Mouse (Mus musculus) G1E (cell line): ENCODE data around the gene Cdc14b. TPM values are rescaled to one million over a fixed set of nuclear protein-coding genes. Genes with fewer than 3 reads are reported as not detected.

Experiments
- ATAC-seq: 2 replicates; pipeline ENCODE4 v1.8.0; 2016; ENCODE audit warnings: mild to moderate bottlenecking; ENCODE audit not compliant: insufficient number of reproducible peaks, poor library complexity, low FRiP score, severe bottlenecking; ENCODE audit errors: extremely low read depth
- DNase-seq: peaks from one replicate; pipeline ENCODE4 v3.0.0; 2012; ENCODE audit warnings: low spot score
- H3K27me3 ChIP-seq: 2 replicates; pipeline ENCODE4 v1.6.1; 2012; ENCODE audit warnings: mild to moderate bottlenecking, low read length, inconsistent platforms; ENCODE audit not compliant: insufficient read depth
- H3K36me3 ChIP-seq: replicated peaks from 2 replicates; pipeline ENCODE3; 2012; ENCODE audit warnings: mild to moderate bottlenecking, inconsistent platforms
- H3K4me1 ChIP-seq: 2 replicates; pipeline ENCODE4 v1.6.1; 2012; ENCODE audit warnings: low read depth, low read length, inconsistent platforms, mixed read lengths; ENCODE audit not compliant: insufficient read depth
- H3K4me3 ChIP-seq: 2 replicates; pipeline ENCODE4 v1.5.1; 2012; ENCODE audit warnings: low read depth, mild to moderate bottlenecking, inconsistent platforms, low read length, moderate library complexity, mixed read lengths
- H3K9me3 ChIP-seq: replicated peaks from 2 replicates; pipeline ENCODE4 v1.6.1; 2012; ENCODE audit warnings: inconsistent platforms
- CTCF ChIP-seq: IDR thresholded peaks from 2 replicates; pipeline ENCODE4 v1.5.1; 2012; ENCODE audit warnings: low read depth, low read length, inconsistent platforms, mixed read lengths
- GATA1 ChIP-seq: IDR thresholded peaks from 2 replicates; pipeline ENCODE4 v1.6.1; 2012; ENCODE audit warnings: borderline replicate concordance, low read length, inconsistent platforms, mixed read lengths
- GATA2 ChIP-seq: IDR thresholded peaks from 2 replicates; pipeline ENCODE4 v1.6.1; 2012; ENCODE audit warnings: low read depth, low read length, inconsistent platforms, borderline replicate concordance
- POLR2AphosphoS5 ChIP-seq: IDR thresholded peaks from 2 replicates; pipeline ENCODE4 v1.6.1; 2012; ENCODE audit warnings: low read depth, low read length, inconsistent platforms; ENCODE audit not compliant: insufficient replicate concordance
- TAL1 ChIP-seq: conservative IDR thresholded peaks from 2 replicates; pipeline ENCODE4 v1.6.1; 2012; ENCODE audit warnings: low read depth, low read length, inconsistent platforms, mixed read lengths
- polyA plus RNA-seq: library from polyadenylated mRNA; stranded (reverse); fragments of >175 nt; gene quantifications from 2 replicates; pipeline ENCODE4 v1.2.3, GENCODE M21; 2012
- total RNA-seq, 2 experiments: library from RNA; stranded (forward) in 1 of 2; stranded (reverse) in 1 of 2; fragments of 200-1000 nt in 1 of 2; fragments of >200 nt in 1 of 2; fragmentation: Nextera tagmentation in 1 of 2; gene quantifications; 2 replicates each; pipeline ENCODE4 v1.2.3; 2014 to 2017

The Cdc14b gene
- total and polyA plus RNA-seq, 3 experiments, result 0.13 to 4.1 (median 2.3) TPM

- H3K4me1 ChIP-seq, result peaks cover 14% of the 10 kb centered on the region
- TF ChIP-seq CTCF, result no peak
- no peak for TF ChIP-seq TAL1
- no peak for TF ChIP-seq POLR2AphosphoS5
- TF ChIP-seq GATA2, result no peak
- TF ChIP-seq GATA1, result no peak
- ATAC-seq, result no peak
These were observed 21.4 kb downstream of the Cdc14b start for GRCm38 (mm10) chr13:64253697-64254096.

GRCm38 (mm10) chr13:64252147-64252546 lies 22.9 kb downstream of the Cdc14b start:
- H3K27me3 ChIP-seq, result peaks cover 3% of the 10 kb centered on the region; the same call in 1 of the 2 replicates
- H3K4me3 ChIP-seq, result no peak overlapping the region
- ATAC-seq (0 out of 2 replicates have a peak, but pooled peaks have one; percentile 9), DNase-seq (no peak)
- H3K36me3 ChIP-seq, result no peaks in the 10 kb centered on the region
- peaks cover 25% of the 10 kb centered on the region for H3K4me1 ChIP-seq
- no peaks in the 10 kb centered on the region for H3K9me3 ChIP-seq
- no peak for TF ChIP-seq CTCF
- TF ChIP-seq GATA2, result no peak
- no peak for TF ChIP-seq POLR2AphosphoS5
- TF ChIP-seq GATA1, result no peak
- no peak for TF ChIP-seq TAL1

More at GRCm38 (mm10) chr13:64253697-64254096, 21.4 kb downstream of the Cdc14b start:
- no peak for DNase-seq
- Histone ChIP-seq H3K36me3 (no peaks in the 10 kb centered on the region), H3K4me3 (no peak overlapping the region), H3K9me3 (no peaks in the 10 kb centered on the region), H3K27me3 (no peaks in the 10 kb centered on the region)

GRCm38 (mm10) chr13:64250363-64250762 lies 24.7 kb downstream of the Cdc14b start:
- H3K4me1 ChIP-seq, result peaks cover 25% of the 10 kb centered on the region
- H3K36me3 ChIP-seq, result no peaks in the 10 kb centered on the region
- DNase-seq, result no peak
- ATAC-seq, result no peak
- no peak overlapping the region for H3K4me3 ChIP-seq
- H3K27me3 ChIP-seq, result peaks cover 3% of the 10 kb centered on the region; the same call in 1 of the 2 replicates
- H3K9me3 ChIP-seq, result no peaks in the 10 kb centered on the region
- no peak for TF ChIP-seq CTCF
- no peak for TF ChIP-seq GATA2
- TF ChIP-seq GATA1, result no peak
- no peak for TF ChIP-seq TAL1
- no peak for TF ChIP-seq POLR2AphosphoS5

GRCm38 (mm10) chr13:64248775-64249524 lies 26.1 kb downstream of the Cdc14b start:
- TF ChIP-seq TAL1 (no peak), GATA2 (no peak), CTCF (peak; percentile 73), GATA1 (no peak), POLR2AphosphoS5 (no peak)
- Histone ChIP-seq H3K4me3 (peak overlapping the region; percentile 70), H3K9me3 (no peaks in the 10 kb centered on the region), H3K4me1 (peaks cover 25% of the 10 kb centered on the region), H3K36me3 (no peaks in the 10 kb centered on the region), H3K27me3 (peaks cover 3% of the 10 kb centered on the region; the same call in 1 of the 2 replicates)
- ATAC-seq (peak; percentile 74), DNase-seq (peak; percentile 68)

GRCm38 (mm10) chr13:64248161-64248774 lies 26.8 kb downstream of the Cdc14b start:
- Histone ChIP-seq H3K4me3 (peak overlapping the region; percentile 70), H3K4me1 (peaks cover 25% of the 10 kb centered on the region), H3K27me3 (peaks cover 6% of the 10 kb centered on the region; the same call in 1 of the 2 replicates), H3K9me3 (no peaks in the 10 kb centered on the region), H3K36me3 (no peaks in the 10 kb centered on the region)
- TF ChIP-seq CTCF (no peak), POLR2AphosphoS5 (no peak), TAL1 (no peak), GATA1 (no peak), GATA2 (no peak)
- ATAC-seq (peak; percentile 92), DNase-seq (peak; percentile 58)

GRCm38 (mm10) chr13:64246106-64246505 lies 29.0 kb downstream of the Cdc14b start:
- no peaks in the 10 kb centered on the region for H3K9me3 ChIP-seq
- H3K36me3 ChIP-seq, result no peaks in the 10 kb centered on the region
- H3K4me3 ChIP-seq, result no peak overlapping the region
- DNase-seq, result no peak
- ATAC-seq, result no peak
- TF ChIP-seq CTCF (no peak), GATA1 (no peak), TAL1 (no peak), GATA2 (no peak), POLR2AphosphoS5 (no peak)
- H3K4me1 ChIP-seq, result peaks cover 14% of the 10 kb centered on the region
- peaks cover 6% of the 10 kb centered on the region; the same call in 1 of the 2 replicates for H3K27me3 ChIP-seq
